Mouse (Mus musculus): ENCODE measurements around the gene Pak2. TPM values are rescaled to one million over a fixed set of nuclear protein-coding genes. Genes with fewer than 3 reads are reported as not detected.

Pak2 gene
- polyA plus RNA-seq, 1 experiment, result 31.4 TPM

GRCm38 (mm10) chr16:32002509-32003477 is 76.3 kb downstream of the Pak2 start, which contains the start of gene Senp5:
Senp5 (minus strand) TSS chr16:32003287.
- peak; percentile 83 for DNase-seq (ENCODE audit: low spot score)

GRCm38 (mm10) chr16:31996371-31996770 is 82.8 kb downstream of the Pak2 start:
- no peak for DNase-seq (ENCODE audit: low spot score)

GRCm38 (mm10) chr16:31993946-31994345 is 85.2 kb downstream of the Pak2 start:
- no peak for DNase-seq (ENCODE audit: low spot score)

- no peak for DNase-seq (ENCODE audit: low spot score)
Observed at GRCm38 (mm10) chr16:31993195-31993594, 85.9 kb downstream of the Pak2 start.

- DNase-seq (ENCODE audit: low spot score), result no peak
Observed at GRCm38 (mm10) chr16:31992039-31992438, 87.1 kb downstream of the Pak2 start.

- DNase-seq (ENCODE audit: low spot score), result no peak
Observed at GRCm38 (mm10) chr16:31980946-31981345, 98.2 kb downstream of the Pak2 start.

- no peak for DNase-seq (ENCODE audit: low spot score)
Observed at GRCm38 (mm10) chr16:31979501-31979900, 99.6 kb downstream of the Pak2 start.

GRCm38 (mm10) chr16:31975258-31975657 is 103.9 kb downstream of the Pak2 start:
- no peak for DNase-seq (ENCODE audit: low spot score)

Other genes starting within 250 kb of the Pak2 start
- 0.18 and 0.19 TPM in 2 replicates for gene Meltf, start 200.5 kb downstream of the Pak2 start, polyA plus RNA-seq (2012; rRNA removed)
- gene Pigz, start 145.5 kb downstream of the Pak2 start, polyA plus RNA-seq (2012; rRNA removed), result 9.9 and 11.3 TPM in 2 replicates
- gene 0610012G03Rik, start 130.8 kb downstream of the Pak2 start, polyA plus RNA-seq (2012; rRNA removed), result 30.8 and 39.6 TPM in 2 replicates
- 61.1 and 75.7 TPM in 2 replicates for gene Ncbp2, start 130.8 kb downstream of the Pak2 start, polyA plus RNA-seq (2012; rRNA removed)
- 12.7 and 13.5 TPM in 2 replicates for gene Senp5, start 76.1 kb downstream of the Pak2 start, polyA plus RNA-seq (2012; rRNA removed)
- 58.3 and 74.9 TPM in 2 replicates for gene Pigx, start 20.4 kb upstream of the Pak2 start, polyA plus RNA-seq (2012; rRNA removed)
- gene Cep19, start 20.5 kb upstream of the Pak2 start, polyA plus RNA-seq (2012; rRNA removed), result 19.4 and 20.3 TPM in 2 replicates
- gene Nrros, start 86.3 kb upstream of the Pak2 start, polyA plus RNA-seq (2012; rRNA removed), result 19.4 TPM in 2 replicates
- 0.14 and 0.24 TPM in 2 replicates for gene Bex6, start 100.5 kb upstream of the Pak2 start, polyA plus RNA-seq (2012; rRNA removed)
- gene Fbxo45, start 167.8 kb upstream of the Pak2 start, polyA plus RNA-seq (2012; rRNA removed), result 6.3 and 7.3 TPM in 2 replicates
- 11.9 and 15.2 TPM in 2 replicates for gene Wdr53, start 167.9 kb upstream of the Pak2 start, polyA plus RNA-seq (2012; rRNA removed)
- not detected in 2 replicates for gene Smco1, start 192.1 kb upstream of the Pak2 start, polyA plus RNA-seq (2012; rRNA removed)
- 10.7 and 12.9 TPM in 2 replicates for gene Rnf168, start 198.1 kb upstream of the Pak2 start, polyA plus RNA-seq (2012; rRNA removed)

Data from urinary bladder, adult 2 months (tissue).